Mouse (Mus musculus): Measurements from ENCODE around the gene Chl1.

DNA sequence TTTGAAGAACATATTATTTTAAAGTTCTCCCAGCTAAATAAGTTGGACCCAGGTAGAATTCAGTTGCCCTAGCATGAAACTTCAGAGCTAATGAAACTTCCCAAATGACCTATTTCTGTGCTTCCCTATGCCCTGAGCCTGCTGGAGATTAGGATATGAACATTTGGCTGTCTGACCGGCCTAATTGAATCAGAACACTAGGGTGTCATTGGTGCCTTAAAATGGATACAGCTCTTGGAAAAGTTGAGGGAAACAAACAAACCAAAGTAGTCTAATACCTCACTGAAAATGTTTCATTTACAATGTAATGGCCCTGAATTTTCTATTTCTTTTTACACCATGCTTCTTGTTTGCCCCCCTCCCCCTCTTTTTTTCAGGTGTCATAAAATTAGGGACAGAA lies 73.8 kb downstream of the Chl1 start:
- TF ChIP-seq CTCF (IDR thresholded peaks at IDR 0.05) (no peak), EP300 (IDR thresholded peaks at IDR 0.05) (no peak)

All from lung, postnatal 0 days (tissue).